Mouse (Mus musculus) left cerebral cortex, postnatal 25 days (tissue): Measurements from ENCODE around the gene Slc12a1. TPM values are rescaled to one million over a fixed set of nuclear protein-coding genes. Genes with fewer than 3 reads are reported as not detected.
A peak's percentile ranks its signal among the peaks of the same experiment; 100 is the strongest.

ENCODE experiments used
- DNase-seq, 2 experiments: peaks; one replicate each; pipeline ENCODE4 v3.0.0; 2022; ENCODE audit warnings: low spot score in 2 of 2, mixed read lengths in 1 of 2
- intact Hi-C: fragments of 180-260 bp; cut with DNase I; formaldehyde crosslinking; loops from one replicate; pipeline ENCODE4 v1.15.1; 2025
- total RNA-seq, 2 experiments: library from RNA; stranded (reverse); gene quantifications; 2 replicates each; pipeline ENCODE4 v1.2.3; 2021

Slc12a1 gene
- total RNA-seq, 2 experiments from 2014 or later = not detected

- no peak for DNase-seq
- intact Hi-C loops = no loop called here
Measured at GRCm38 (mm10) chr2:125249339-125249738, 97.0 kb downstream of the Slc12a1 start.

- no peak for DNase-seq
- intact Hi-C loops = no loop called here
Measured at GRCm38 (mm10) chr2:125249874-125250273, 97.6 kb downstream of the Slc12a1 start.

GRCm38 (mm10) chr2:125251781-125252180 is 99.5 kb downstream of the Slc12a1 start:
- DNase-seq = no peak
- intact Hi-C loops = no loop called here

GRCm38 (mm10) chr2:125252275-125252674 is 100.0 kb downstream of the Slc12a1 start:
- intact Hi-C loops = no loop called here
- peak; percentile 32 to 59 for DNase-seq

- intact Hi-C loops = no loop called here
- DNase-seq = no peak
Measured at GRCm38 (mm10) chr2:125253699-125254098, 101.4 kb downstream of the Slc12a1 start.

GRCm38 (mm10) chr2:125254630-125255029 is 102.3 kb downstream of the Slc12a1 start:
- no peak for DNase-seq
- intact Hi-C loops = no loop called here

- DNase-seq = no peak
- intact Hi-C loops = no loop called here
Measured at GRCm38 (mm10) chr2:125255886-125256285, 103.6 kb downstream of the Slc12a1 start.

- intact Hi-C loops = loop anchor here (5.0 kb wide), 2 partner anchors 43 to 473 kb away; no protein-coding TSS in a partner anchor
- peak in 1 of 2 experiments; percentile 27 for DNase-seq
Measured at GRCm38 (mm10) chr2:125259230-125260120, 107.2 kb downstream of the Slc12a1 start.

- intact Hi-C loops = loop anchor here (5.0 kb wide), 2 partner anchors 42 to 472 kb away; no protein-coding TSS in a partner anchor
- no peak for DNase-seq
Measured at GRCm38 (mm10) chr2:125260326-125260725, 108.0 kb downstream of the Slc12a1 start.

- intact Hi-C loops = loop anchor here (5.0 kb wide), 2 partner anchors 39 to 469 kb away; no protein-coding TSS in a partner anchor
- peak in 1 of 2 experiments; percentile 30 for DNase-seq
Measured at GRCm38 (mm10) chr2:125263056-125263455, 110.8 kb downstream of the Slc12a1 start.

- intact Hi-C loops = loop anchor here (5.0 kb wide), 2 partner anchors 39 to 469 kb away; no protein-coding TSS in a partner anchor
- DNase-seq = no peak
Measured at GRCm38 (mm10) chr2:125263753-125264152, 111.4 kb downstream of the Slc12a1 start.

GRCm38 (mm10) chr2:125268876-125269275 is 116.6 kb downstream of the Slc12a1 start:
- no peak for DNase-seq
- intact Hi-C loops = no loop called here

- no peak for DNase-seq
- intact Hi-C loops = no loop called here
Measured at GRCm38 (mm10) chr2:125275617-125276016, 123.3 kb downstream of the Slc12a1 start.

GRCm38 (mm10) chr2:125276692-125277091 is 124.4 kb downstream of the Slc12a1 start:
- intact Hi-C loops = no loop called here
- DNase-seq = no peak

- no peak for DNase-seq
- intact Hi-C loops = no loop called here
Measured at GRCm38 (mm10) chr2:125278474-125278873, 126.2 kb downstream of the Slc12a1 start.

Other genes starting within 250 kb of the Slc12a1 start
- under 1 TPM; 0.23 to 0.27 TPM for gene Slc24a5, start 84.4 kb upstream of the Slc12a1 start, total RNA-seq
- gene Myef2, start 28.8 kb upstream of the Slc12a1 start, total RNA-seq = 10 to 100 TPM; 89.4 to 90.8 TPM
- 1 to 10 TPM; 7.9 to 8.4 TPM for gene Ctxn2, start 15.8 kb upstream of the Slc12a1 start, total RNA-seq
- 10 to 100 TPM; 23.2 to 23.7 TPM for gene Dut, start 94.7 kb downstream of the Slc12a1 start, total RNA-seq